Mouse (Mus musculus) spleen, adult 12 weeks (tissue): ENCODE data around the gene Tmed8.
"Not testable (repeated sequence)": the region's sequence is repeated elsewhere in the genome, so short reads cannot be mapped to it uniquely, and the experiment has no call there.

Experiments used
- DNase-seq: peaks from one replicate; pipeline ENCODE4 v3.0.0; 2022; ENCODE audit warnings: low spot score

Gene Tmed8

GRCm38 (mm10) chr12:87160310-87160709 lies 39.9 kb downstream of the Tmed8 start:
- DNase-seq: no peak

GRCm38 (mm10) chr12:87158099-87158498 lies 42.2 kb downstream of the Tmed8 start:
- no peak for DNase-seq

GRCm38 (mm10) chr12:87157361-87157760 lies 42.9 kb downstream of the Tmed8 start:
- no peak for DNase-seq

GRCm38 (mm10) chr12:87154448-87154847 lies 45.8 kb downstream of the Tmed8 start:
- not testable (repeated sequence) for DNase-seq

GRCm38 (mm10) chr12:87149471-87149870 lies 50.8 kb downstream of the Tmed8 start:
- DNase-seq: no peak

- no peak for DNase-seq
These were observed 52.1 kb downstream of the Tmed8 start for GRCm38 (mm10) chr12:87148136-87148535.

- peak; percentile 81 for DNase-seq
These were observed 52.7 kb downstream of the Tmed8 start, which contains the start of gene Pomt2 for GRCm38 (mm10) chr12:87147395-87148089. Gene Pomt2 (minus strand): TSS chr12:87147968.

GRCm38 (mm10) chr12:87146966-87147365 lies 53.3 kb downstream of the Tmed8 start, which contains the start of gene Gstz1:
Gene Gstz1 (plus strand): TSS chr12:87147165.
- DNase-seq: peak; percentile 83

GRCm38 (mm10) chr12:87142156-87142555 lies 58.1 kb downstream of the Tmed8 start:
- no peak for DNase-seq

- DNase-seq: no peak
These were observed 61.5 kb downstream of the Tmed8 start for GRCm38 (mm10) chr12:87138768-87139167.

- no peak for DNase-seq
These were observed 61.9 kb downstream of the Tmed8 start for GRCm38 (mm10) chr12:87138342-87138701.

GRCm38 (mm10) chr12:87137439-87138341 lies 62.6 kb downstream of the Tmed8 start:
- no peak for DNase-seq

- DNase-seq: no peak
These were observed 67.5 kb downstream of the Tmed8 start for GRCm38 (mm10) chr12:87132784-87133183.

- no peak for DNase-seq
These were observed 68.0 kb downstream of the Tmed8 start for GRCm38 (mm10) chr12:87132210-87132609.

- no peak for DNase-seq
These were observed 68.6 kb downstream of the Tmed8 start for GRCm38 (mm10) chr12:87131619-87132018.

- no peak for DNase-seq
These were observed 69.1 kb downstream of the Tmed8 start for GRCm38 (mm10) chr12:87131181-87131580.

GRCm38 (mm10) chr12:87130224-87130623 lies 70.0 kb downstream of the Tmed8 start:
- DNase-seq: no peak

- no peak for DNase-seq
These were observed 73.0 kb downstream of the Tmed8 start for GRCm38 (mm10) chr12:87127256-87127655.

- no peak for DNase-seq
These were observed 78.2 kb downstream of the Tmed8 start for GRCm38 (mm10) chr12:87121918-87122589.
